Mouse (Mus musculus): ENCODE results near the gene Myh7b.

Gene Myh7b

DNA sequence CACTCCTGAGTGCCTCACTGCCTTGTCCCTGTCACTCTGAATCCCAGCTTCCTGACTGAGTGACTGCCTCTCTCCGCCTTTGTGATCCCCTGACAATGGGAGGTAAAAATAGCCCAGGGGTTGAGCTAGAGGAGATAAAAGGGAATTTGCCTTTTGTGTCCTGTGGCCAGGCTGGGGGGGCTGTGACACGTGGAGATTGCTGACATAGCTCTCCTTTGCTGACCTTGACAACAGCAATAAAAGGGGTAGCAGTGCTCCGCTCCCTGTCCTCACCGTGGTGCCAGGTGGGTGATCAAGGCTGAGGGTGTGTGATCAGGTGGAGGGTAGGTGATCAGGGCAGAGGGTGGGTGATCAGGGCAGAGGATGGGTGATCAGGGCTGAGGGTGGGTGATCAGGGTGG lies at the start of gene Myh7b:
Myh7b (plus strand) TSS at position 235 of the 400 bp plus-strand sequence.
- DNase-seq (ENCODE audit: low read depth, low spot score) = no peak

DNA sequence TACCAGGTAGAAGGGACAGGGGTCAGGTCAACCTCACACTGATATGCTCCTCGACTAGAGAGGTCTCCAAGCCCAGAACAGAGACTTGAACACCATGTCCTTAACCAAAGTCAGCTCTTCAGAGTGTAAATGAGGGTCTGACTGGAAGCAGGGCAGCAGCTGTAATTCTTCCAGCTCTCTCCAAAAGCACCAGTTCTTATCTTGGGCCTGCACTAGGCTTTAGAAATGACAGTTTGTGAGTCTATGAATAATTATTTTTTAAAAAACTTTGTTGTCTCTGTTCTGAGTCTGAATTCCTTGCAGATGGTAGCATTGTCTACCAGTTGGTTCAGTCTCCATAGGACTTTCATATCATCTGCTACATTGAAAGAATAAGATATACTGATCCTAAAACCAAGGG lies 48.8 kb upstream of the Myh7b start:
- DNase-seq (ENCODE audit: low read depth, low spot score) = no peak

- DNase-seq (ENCODE audit: low read depth, low spot score) = no peak
These were observed 48.1 kb upstream of the Myh7b start for GRCm38 (mm10) chr2:155562934-155563333.

DNA sequence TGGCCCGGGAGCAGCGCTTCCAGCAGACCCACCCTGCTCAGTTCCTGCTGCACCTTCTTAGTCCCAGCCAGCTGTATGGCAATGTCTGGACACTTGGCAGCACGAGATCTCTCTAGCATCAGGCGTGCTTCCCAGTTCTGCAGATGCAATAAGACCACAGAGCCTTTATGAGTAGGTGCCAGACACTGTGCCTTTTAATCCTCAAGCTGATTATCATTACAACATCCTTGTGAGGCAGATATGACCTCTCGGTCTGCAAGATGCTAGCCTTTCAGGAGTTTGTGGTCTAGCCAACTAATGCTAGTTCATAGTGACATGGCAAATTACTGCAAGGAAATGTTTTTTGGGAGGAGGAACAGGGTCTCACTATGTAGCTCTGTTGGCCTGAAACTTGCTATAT lies 43.3 kb upstream of the Myh7b start:
- no peak for DNase-seq (ENCODE audit: low read depth, low spot score)

DNA sequence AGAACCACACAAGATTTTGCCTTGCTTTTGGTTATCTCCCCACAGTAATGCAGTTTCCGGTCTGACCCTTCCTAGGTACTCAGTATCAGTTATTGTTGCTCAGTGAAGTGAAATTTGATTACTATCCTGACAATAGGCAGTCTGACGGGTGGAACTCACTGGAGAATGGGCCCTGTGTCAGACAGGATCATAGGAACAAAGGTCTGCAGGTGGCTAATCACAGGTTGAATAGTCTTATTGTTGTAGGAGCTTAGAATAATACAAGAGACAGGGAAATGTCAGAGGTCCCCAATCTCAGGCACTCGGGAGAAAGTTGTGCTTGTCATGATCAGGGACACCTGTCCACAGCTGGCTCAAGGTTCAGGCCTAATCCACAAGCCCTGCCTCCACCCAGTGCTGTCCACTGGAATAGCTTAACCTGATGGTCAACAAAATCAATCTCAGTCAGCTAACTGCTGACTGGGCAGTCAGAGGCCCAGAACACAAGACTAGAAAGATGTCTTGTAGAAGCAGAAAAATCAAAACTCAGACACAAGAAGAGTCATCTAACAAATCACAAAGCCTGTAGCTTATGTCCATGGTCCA lies 41.7 kb upstream of the Myh7b start:
- DNase-seq (ENCODE audit: low read depth, low spot score) = no peak

DNA sequence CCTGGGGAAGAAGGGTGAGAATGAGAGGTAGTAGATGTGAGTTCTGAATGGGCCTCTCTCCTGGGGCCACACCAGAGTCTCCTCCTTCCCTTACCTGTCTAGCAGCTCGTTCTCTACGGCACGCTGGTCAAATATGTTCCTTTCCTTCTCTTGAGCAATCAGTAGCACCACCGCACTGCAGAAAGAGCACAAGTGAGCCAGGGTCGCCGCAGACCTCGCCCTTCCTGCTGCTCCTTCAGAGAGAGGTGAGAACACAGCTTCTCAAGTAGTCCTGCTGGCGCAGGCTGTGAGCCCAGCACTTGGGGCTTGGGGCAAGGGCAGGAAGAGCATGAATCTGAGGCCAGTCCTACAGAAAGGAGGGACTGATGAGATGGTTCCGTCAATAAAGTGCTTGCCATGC lies 38.0 kb upstream of the Myh7b start:
- no peak for DNase-seq (ENCODE audit: low read depth, low spot score)

DNA sequence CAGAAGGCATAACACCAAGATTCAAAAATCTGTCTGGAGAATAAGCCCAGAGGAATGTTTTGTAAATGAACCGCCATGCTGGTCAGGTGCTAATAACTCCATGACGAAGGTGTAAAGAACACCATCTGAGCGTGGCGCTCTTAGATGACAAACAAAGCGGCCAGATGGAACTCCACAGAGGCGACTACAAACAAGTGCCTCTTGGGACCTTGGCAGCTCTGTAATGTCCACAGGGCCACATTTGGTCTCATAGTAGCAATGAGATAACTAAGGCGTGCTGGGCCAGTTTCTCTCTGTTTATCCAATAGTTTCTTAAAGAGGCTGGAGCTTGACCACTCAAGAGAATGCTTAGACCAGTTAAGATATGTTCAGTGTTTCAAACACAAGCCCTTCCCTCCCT lies 37.0 kb upstream of the Myh7b start:
- DNase-seq (ENCODE audit: low read depth, low spot score) = no peak

GRCm38 (mm10) chr2:155574700-155575099 lies 36.3 kb upstream of the Myh7b start:
- no peak for DNase-seq (ENCODE audit: low read depth, low spot score)

DNA sequence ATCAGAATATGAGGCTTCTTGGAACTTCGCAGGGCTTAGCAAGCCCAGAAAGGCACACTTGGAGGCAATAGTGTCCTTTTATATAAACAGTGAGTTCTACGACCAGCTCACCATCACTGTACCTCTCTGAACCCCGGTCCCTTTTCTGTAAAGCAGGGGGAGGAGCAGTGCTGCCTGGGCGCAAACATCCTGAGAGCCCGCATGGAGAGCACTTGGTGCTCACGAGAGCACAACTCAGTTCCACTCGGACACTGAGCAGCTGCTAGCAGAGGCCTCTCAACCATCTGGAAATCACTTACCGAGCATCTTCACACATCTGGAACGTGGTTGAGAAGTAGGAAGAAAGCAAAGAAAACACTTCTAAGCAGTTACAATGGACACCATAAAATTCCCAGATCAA lies 34.4 kb upstream of the Myh7b start:
- no peak for DNase-seq (ENCODE audit: low read depth, low spot score)

DNA sequence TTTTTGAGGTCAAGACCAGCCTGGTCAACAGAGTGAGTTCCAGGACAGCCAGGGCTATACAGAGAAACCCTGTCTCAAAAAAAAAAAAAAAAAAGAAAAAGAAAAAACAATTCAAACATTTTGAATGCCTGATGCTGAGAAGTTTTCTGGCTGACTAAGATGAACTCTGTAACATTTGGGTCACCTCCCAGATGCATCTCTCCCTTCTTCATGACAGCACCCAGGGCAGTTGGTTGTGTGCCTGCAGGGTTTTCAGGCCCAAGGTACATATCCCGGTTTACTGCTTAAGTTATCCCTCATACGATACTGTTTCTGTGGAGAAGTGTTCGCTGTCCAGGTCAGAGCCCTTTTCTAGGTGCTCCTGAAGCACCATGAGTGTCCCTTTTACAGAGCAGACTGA lies 30.7 kb upstream of the Myh7b start:
- DNase-seq (ENCODE audit: low read depth, low spot score) = no peak

GRCm38 (mm10) chr2:155582384-155582995 lies 28.5 kb upstream of the Myh7b start:
- no peak for DNase-seq (ENCODE audit: low read depth, low spot score)

DNA sequence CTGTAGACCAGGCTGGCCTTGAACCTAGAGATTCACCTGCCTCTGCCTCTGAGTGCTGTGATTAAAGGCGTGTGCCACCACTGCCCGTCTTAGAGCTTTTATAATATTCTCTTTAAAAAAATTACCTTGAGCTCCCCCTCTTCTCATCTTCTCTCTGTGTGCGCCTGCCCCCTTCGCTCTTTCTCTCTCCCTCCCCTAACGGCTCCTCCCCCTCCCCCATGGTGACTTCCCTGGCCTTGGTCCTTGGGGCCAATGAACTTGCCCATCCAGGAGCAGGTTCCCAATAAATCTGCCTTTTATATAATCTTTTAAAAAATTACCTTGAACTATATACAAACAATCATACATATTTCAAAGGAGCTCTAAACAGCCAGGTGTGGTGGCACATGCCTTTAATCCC lies 28.0 kb upstream of the Myh7b start:
- DNase-seq (ENCODE audit: low read depth, low spot score) = no peak

DNA sequence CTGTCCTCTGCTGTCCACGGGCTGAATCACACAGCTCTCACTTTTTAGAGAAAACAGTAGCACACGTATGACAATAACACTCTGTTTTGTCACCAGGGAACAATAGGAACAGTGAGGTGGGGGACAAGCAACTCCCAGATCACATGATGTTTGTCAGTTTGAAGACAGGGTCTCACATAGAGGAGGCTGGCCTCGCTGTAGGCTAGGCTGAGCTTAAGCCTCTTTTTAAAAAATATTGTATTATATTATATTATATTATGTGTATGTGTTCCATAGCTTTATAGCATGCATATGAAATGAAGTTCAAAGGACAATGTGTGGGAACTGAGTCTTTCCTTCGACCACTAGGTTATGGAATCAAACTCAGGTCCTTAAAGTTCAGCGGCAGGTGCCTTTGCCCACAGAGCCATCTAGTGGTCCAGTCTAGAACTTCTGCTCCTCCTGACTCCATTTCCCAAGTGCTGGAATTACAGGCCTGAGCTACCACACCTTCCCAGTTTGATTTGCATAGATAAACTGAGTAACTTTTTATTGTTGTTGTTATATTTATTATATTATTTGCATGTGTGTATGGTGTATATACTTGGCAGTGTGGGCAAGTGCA lies 27.0 kb upstream of the Myh7b start:
- peak; percentile 40 for DNase-seq (ENCODE audit: low read depth, low spot score)

- no peak for DNase-seq (ENCODE audit: low read depth, low spot score)
These were observed 25.9 kb upstream of the Myh7b start for GRCm38 (mm10) chr2:155585082-155585481.

DNA sequence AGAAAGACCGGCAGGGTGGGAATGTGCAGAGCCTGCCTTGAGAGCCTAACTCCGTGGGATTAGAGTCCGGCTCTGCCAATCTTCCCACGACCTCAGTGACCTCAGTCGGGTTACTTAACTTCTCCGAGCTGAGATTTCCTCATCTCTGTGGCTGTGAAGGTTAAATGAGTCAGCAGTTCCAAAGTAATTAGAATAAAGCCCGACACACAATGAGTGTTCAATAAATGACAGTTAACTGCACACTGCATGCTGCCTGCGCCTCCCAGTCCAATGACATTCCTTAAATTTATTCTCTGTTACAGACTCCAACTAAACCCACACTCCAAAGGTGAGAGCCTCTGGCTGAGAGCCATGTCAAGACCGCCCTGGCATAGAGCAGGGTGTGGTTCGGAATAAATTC lies 25.5 kb upstream of the Myh7b start:
- no peak for DNase-seq (ENCODE audit: low read depth, low spot score)

DNA sequence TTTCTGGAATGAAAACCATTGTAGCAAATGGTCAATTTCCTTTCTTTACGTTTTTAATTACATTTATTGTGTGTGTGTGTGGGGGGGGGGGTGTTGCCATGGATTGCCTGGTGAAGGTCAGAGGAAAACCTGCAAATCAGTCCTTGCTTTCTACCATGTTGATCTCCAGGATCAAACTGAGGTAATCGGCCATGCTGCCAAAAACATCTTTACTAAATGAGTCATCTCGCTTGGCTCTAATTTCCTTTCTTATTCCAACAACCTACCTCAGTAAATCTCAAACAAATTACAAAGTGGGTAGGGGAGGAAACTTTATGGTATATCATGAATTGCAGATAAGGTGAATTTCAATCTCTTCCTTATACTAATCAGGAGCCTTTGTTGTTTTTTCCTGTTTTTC lies 22.9 kb upstream of the Myh7b start:
- DNase-seq (ENCODE audit: low read depth, low spot score) = no peak

DNA sequence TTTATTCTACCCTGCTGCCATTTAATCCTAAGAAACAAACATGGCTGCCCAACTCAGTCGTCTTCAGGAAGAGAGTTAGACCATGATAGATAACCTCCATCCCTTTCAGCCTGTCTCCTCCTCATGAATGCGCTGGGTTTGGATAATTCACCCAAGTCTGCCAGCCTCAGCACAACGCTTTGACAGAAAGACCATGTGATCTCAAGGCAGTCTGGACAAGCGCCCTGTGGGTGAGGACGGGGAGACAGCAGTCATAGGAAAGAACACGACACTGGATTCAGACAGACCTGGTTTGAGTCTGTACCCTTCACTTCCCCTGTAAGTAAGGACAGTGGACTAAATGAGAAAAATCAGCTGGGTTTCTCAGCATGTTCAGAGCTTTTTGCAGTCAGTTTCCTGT lies 21.5 kb upstream of the Myh7b start:
- DNase-seq (ENCODE audit: low read depth, low spot score) = no peak

DNA sequence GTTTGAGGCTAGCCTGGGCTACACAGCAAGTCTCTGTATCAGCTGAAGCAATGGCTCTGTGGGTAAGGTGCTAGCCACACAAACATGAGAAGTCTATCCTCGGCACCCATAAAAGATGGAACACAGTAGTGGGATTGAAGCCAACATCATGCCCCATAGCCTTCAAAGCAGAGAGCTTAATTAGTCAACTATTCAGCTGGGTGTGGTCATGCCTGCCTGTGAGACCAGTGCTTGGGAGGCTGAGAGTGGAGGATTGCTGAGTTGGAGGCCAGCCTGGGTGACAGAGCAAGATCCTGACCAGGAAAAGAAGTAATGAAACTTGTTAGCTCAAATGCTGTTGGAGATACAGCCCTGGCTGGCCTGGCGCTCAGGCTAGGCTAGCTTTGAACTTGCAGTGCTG lies 20.1 kb upstream of the Myh7b start:
- no peak for DNase-seq (ENCODE audit: low read depth, low spot score)

GRCm38 (mm10) chr2:155591676-155592075 lies 19.3 kb upstream of the Myh7b start:
- DNase-seq (ENCODE audit: low read depth, low spot score) = no peak

GRCm38 (mm10) chr2:155592137-155592853 lies 18.7 kb upstream of the Myh7b start, which contains the start of gene Gss:
Gss (minus strand) TSS chr2:155592810.
- DNase-seq (ENCODE audit: low read depth, low spot score) = peak; percentile 97

- DNase-seq (ENCODE audit: low read depth, low spot score) = no peak
These were observed 18.1 kb upstream of the Myh7b start for GRCm38 (mm10) chr2:155592854-155593283.

DNA sequence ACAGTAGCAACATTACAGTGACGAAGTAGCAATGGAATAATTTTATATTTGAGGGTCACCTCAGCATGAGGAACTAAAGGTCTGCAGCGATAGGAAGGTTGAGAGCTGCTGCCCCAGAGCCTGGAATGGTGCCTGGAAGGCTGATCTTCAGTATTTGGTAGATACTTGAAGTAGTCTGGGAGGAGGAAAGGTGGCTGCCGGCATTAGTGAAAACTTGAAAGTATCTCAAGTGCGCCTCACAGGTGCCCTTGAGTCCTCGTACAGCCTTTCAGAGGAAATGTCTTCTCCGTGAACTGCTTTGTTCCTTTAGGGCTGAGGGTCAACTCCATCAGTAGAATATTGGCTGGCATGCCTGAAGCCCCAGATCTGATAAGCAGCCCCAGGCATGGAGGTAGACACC lies 15.5 kb upstream of the Myh7b start:
- no peak for DNase-seq (ENCODE audit: low read depth, low spot score)

DNA sequence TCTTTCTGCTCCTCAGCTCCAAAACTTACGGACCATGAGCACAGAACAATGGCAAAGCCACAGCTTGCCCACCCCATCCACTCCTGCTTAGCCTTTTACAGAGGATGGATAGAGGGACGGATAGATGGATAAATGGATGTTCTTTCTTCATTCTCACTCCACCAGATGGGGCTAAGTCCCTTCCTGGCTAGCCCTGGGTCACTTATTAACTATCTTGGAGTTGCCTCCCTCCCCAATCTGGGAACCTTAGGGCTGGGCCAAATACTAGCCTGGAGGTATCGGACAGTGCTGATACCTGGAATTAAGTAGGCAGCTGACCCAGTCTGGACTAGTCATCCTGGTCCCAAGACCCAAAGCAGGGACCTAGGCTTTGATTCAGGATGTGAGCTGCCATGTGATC lies 7.3 kb upstream of the Myh7b start:
- DNase-seq (ENCODE audit: low read depth, low spot score) = no peak
